Mouse (Mus musculus): ENCODE measurements around the gene Aqp1.

Gene Aqp1

DNA sequence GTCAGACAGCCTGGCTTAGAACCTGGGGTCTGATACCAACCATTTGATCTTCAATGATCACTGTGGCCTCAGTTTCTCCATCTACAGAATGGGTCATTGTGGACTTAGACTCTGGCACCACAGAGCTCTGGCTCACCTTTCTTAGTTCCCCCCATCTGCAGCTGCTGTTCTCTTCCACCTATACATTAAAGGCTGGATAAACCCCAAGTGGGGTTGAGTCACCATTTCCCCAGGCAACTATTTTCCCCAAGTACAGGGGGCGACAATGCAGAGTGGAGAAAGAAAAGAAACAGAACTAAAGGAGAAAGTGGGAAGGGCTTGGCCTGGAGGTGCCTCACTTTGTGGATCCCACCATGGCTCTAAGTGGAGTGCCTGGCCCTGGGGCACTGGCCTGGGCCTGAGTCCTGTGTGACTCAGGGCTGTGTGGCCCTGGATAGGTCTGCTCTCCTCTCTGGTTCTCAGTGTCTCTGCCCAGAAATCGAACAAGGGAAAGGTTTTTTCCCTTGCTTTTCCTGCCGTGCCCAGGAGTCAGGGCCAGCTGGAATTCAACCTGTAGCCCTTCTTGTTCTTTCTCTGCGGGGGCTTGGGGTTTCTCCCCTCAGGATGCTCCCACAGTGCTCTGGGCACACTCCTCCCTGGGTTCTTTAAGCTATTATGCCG is 20.9 kb downstream of the Aqp1 start:
- DNase-seq (ENCODE audit: low read depth, low spot score), result no peak

DNA sequence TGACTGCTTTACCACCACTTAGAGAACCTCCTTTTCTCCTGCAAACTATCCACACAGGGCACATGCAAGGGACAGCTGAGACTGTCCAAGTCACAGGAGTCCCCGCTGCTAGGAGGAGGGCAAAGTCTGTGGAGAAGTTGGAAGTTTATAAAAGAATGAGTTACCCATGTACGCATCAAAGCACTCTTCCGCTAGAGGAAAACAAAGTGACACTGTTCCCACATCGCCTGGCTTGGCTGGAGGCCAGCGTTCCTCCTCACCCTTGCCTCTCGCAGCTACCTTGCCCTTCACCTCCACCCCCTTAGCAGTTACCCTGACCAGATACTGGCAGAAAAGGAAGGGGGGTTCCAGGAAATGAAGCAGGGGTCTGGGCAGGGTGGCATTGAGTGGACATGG is 21.4 kb downstream of the Aqp1 start:
- no peak for DNase-seq (ENCODE audit: low read depth, low spot score)

DNA sequence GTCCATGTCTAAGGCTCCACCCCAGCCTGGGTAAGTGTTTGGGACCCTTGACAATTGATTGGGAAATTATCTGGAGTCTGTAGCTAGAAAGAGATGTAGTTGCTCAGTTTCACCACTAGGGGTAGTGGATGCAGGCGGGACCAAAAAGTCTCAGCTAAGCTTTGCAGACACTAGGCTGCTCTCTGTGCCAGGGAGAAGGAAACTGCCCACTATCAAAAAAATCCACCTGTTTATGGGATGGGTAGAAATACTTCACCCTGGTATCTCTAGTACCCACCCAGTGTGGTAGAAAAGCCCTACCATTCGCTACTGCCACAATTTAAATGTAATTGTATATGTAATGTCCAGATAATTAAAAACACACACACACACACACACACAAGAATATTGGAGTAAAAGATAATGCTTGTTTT is 22.5 kb downstream of the Aqp1 start:
- peak; percentile 38 for DNase-seq (ENCODE audit: low read depth, low spot score)

DNA sequence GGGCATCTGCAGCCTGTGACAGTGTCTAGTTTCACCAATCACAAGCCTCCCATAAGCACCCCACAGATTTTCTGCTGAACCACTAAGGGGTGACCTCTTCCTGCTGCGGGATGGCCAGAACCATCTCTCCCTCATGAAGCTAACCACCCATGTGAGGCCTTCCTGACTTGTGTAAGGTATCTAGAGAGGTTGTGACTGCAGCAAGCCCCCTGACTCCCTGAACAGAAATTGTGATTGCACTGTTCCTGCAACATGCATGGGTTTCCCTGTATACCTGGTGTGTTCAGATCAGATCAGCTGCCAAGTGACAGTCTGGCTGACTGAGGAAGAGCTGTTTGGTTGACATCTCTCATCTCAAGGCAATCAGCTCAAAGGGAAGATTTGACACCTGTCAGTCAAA is 26.4 kb downstream of the Aqp1 start:
- no peak for DNase-seq (ENCODE audit: low read depth, low spot score)

DNA sequence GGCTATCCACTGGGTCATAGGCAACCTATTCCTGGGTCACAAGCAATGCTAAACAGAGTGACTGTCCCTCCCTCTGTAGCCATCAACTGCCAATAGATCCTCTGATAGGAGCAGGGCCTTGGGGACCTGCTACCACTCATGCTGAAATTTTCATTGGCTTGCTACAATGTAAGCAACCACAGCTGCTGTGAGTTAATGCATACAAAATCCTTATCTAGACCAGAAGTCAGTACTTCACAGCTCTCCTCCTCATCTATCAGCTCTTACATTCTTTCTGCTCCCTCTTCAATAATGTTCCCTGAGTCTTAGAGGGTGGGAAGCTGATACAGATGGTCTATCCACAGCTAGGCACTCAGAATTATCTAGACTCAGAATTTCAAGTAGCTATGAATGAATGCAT is 30.9 kb downstream of the Aqp1 start:
- no peak for DNase-seq (ENCODE audit: low read depth, low spot score)

DNA sequence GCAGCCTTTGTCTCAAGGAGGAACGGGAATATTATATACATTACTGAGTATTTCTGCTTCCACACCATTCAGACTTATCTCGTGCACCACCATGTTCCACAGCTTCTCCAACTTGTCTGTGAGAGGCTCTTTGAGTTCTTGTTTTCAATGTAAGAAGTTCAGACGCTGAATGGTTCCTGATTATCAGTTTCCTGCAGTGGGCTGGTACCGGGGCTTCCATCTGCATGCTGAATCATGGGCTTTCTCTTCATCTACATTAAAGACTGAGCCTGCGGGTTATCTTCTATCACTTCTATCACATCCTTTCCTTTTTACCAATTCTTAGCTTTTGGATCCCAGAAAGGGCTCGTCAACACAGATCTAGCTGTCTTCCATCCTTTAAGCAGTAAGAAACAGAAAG is 34.6 kb downstream of the Aqp1 start:
- DNase-seq (ENCODE audit: low read depth, low spot score), result no peak

DNA sequence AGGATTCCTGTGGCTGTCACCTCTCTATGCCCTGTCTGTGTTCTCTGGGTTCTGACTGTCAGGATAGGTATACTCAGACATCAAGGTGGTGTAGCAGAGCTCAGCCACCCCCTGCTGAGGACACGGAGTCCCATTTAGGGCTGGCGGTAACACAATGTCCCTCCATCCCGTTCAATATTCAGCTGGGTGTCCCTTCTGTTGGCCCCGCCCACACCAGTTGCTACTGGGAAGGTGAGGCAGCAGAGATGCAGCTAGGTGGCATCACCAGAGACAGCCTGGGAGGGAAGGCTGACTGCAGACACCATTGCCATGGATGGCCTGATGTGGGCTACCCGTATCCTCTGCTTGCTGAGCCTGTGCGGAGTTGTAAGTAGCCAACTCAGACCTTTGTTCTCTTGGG is 39.8 kb downstream of the Aqp1 start, which contains the start of gene Ghrhr:
Gene Ghrhr (plus strand): TSS at position 220 of the 400 bp plus-strand sequence.
- DNase-seq (ENCODE audit: low read depth, low spot score), result no peak

DNA sequence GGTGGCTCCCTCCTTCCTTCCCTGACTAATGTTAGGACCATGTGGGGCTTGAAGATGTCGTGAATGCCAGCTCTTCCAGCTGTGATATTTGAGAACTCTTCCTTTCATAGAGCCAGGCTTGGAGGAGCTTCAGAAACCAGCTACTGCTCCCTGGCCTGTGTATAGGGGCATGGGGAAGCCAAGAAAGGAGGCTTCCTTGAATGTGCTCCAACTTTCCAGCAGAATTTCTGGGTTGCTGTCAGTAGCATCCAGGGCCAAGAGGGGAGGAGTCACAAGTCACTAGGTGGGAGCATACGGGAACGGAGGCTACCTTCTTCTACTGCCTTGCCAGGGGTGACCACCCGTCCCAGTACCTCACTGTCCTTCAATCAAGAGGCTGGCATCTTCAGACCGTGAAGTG is 40.3 kb downstream of the Aqp1 start:
- no peak for DNase-seq (ENCODE audit: low read depth, low spot score)

DNA sequence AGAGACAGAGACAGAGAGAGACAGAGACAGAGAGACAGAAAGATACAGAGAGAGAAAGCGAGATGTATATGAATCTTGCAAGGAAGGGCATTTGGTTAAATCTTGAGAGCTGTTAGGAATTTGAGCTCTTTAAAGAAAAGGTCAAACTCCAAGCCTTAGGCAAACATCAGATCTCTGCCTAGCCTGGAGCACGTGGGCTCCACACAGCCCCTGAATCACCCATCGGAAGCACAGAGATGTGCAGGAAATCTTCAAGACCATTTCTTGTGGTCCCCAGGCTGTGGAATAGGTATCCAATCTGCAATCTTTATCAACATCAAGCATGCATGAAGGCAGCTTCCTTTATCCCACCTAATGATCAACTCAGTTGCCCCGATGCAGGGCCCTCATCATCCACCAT is 41.2 kb downstream of the Aqp1 start:
- DNase-seq (ENCODE audit: low read depth, low spot score), result no peak

DNA sequence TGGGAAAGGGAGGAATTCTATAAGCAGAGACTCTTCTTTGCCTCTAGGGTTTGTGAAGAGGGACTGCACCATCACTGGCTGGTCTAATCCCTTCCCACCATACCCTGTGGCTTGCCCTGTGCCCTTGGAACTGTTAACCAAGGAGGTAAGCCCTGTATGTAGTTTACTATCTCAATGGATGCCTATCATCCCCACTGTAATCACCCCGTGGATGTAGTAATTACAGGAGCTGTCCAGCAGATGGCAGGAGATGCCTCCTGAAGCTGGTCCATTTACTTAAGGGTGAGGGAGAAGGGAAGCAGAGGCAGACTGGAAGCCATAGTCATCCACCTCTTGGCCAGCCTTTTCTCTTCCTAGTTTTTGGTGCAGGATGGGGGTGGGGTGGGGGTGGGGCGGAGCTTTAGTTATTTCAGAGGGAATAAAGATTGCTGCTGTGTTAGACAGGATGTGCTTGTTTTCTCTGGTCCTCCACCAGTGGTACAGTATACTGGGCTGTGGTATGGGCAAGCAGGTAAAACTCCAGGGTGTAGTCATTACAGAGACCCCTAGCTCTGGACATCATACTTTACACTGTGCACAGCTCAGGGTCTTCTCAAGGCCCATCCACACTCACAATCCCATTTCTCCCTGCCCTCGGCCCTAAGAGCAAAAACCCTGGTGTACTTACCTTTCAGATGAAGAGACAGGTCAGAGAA is 43.6 kb downstream of the Aqp1 start:
- DNase-seq (ENCODE audit: low read depth, low spot score), result peak; percentile 23

DNA sequence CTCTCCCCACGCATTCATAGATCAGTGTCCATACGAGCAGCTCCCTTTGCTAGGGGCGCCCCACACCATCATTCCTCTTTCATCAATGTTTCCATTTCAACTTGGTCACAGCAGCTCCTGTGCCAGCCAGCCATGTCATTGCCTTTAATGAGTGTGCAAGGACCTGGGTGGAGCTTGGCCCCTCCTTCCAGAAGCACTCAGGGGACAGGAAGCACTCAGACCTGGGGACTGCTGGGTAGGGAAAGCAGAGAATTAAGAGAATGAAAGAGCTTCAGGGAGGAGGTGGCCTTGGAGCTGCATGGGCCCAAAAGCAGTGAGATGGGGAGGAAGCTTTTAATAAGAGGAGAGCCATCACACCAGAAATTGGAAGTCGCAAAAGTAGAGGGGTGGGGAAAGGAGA is 45.7 kb downstream of the Aqp1 start:
- DNase-seq (ENCODE audit: low read depth, low spot score), result no peak

DNA sequence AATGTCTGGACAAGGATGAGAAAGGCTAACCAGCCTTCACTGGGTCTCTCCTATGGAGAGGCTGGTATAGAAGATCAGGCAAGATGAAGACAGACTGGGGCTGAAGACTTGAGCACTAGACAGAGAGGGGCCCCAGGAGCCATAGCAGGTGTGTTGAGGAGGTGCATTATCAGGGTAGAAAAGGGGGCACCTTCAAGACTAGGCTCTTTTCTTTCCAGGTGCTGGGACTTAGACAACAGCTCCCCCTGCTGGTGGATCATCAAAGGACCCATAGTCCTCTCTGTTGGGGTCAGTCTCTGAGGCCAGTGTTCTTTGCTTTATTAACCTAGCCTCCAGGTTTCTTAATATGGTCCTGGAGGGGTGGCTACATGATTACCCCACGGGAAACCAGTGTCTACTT is 47.7 kb downstream of the Aqp1 start:
- peak; percentile 46 for DNase-seq (ENCODE audit: low read depth, low spot score)

DNA sequence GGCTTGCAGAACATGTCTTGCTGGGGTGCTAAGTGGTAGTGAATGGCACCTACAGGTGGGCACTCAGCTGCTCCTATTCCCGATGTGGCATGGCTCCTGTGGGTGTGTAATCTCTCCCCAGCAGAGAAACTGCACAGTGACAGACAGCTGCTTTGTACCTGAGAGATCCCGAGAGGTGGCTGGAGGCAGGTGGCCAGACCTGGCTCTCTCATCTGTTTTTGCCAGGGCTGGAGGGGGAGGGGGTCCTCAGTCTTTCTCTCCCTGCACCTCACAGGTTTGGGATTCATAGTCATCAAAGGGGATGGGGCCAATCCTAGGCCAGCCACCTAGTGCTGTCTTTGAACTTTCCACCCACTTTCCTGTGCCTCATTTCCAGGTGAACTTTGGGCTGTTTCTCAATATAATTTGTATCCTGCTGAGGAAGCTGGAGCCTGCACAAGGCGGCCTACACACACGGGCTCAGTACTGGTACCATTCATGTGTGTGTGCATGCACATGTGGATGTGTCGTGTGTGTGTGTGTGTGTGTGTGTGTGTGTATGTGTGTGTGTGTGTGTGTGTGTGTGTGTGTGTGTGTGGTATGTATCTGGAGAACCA is 48.2 kb downstream of the Aqp1 start:
- DNase-seq (ENCODE audit: low read depth, low spot score), result no peak

DNA sequence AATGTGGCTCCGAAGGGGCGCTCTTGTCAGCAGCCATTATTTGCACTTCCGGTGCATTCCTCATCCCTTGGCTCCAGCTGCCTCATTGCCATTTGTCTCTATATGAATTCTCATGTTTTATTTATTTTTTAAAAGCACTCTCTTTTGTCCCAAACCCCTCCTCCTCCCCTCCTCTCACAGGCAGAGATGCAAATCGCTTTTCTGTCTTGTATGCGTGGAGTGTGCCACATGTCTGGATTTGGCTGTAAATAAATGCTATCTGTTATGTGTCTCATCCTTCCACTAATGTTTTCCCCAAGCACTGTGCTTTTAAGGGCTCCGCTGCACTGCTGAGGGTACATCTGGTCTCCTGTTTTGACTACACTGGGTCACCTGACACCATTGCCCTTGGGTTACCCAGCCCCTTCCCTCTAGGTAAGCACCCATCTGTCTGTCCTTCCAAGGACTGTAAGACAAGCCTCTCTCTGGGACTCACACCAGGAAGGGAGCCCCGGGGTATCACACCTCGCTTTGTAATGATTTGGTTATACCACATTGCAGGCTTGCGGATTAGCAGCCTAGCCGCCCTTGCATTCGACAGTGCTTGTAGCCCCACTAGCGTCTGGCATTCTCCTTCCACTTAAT is 52.4 kb downstream of the Aqp1 start:
- DNase-seq (ENCODE audit: low read depth, low spot score), result no peak

DNA sequence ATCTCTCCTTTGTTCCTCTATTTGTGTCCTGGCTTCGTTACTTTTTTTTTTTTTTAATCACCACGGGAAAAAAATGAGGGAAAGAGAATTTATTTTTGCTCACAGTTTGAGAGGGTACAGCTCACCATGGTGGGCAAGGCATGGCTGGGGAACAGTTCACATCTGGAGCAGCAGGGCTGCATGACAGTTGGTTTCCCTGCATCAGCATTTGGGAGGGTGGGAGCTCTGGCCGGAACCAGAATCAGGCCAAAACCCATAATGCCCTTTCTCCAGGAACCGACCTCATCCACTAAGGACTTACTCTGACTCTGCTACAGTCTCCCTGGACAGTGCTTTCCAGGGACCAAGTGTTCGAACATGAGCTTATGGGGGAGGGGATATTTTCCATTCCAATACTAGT is 53.1 kb downstream of the Aqp1 start:
- DNase-seq (ENCODE audit: low read depth, low spot score), result no peak

DNA sequence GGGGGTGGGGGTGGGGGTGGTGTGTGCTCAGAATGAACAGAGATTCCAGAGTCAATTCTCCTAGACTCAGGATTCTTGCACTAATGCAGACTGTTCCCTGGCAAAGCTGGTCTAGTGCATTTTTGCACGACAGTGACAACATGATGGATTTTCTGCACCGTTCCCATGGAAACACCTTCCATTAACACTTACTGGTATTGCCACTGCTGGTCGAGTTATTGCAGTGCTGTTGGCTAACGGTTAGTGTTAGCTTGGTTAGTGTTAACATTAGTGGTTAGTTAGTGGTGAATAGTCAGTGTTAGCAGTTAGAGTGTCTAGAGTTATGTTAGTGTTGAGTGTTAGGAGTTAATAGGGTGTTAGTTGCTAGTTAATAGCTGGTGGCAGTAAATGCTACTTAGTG is 55.6 kb downstream of the Aqp1 start:
- no peak for DNase-seq (ENCODE audit: low read depth, low spot score)

DNA sequence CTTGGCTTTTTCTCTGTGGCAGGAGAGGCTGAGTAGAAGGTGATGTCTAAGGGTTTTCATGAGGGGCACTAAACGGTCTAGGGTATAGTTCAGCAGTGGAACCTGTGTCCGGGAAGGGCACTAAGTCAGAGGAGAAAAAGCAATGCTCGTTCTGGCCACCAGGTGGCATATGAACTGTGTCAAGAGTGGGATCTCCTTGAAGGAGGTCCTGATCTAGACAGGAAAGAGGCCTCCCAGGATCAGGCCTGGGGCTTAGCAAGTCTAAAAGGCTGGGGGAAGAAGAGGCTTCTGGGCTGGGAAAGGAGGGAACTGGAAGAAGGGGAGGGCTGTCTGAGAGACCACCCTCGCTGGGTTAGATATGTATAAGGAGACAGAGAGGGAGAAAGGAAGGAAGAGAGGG is 56.2 kb downstream of the Aqp1 start:
- DNase-seq (ENCODE audit: low read depth, low spot score), result peak; percentile 39

DNA sequence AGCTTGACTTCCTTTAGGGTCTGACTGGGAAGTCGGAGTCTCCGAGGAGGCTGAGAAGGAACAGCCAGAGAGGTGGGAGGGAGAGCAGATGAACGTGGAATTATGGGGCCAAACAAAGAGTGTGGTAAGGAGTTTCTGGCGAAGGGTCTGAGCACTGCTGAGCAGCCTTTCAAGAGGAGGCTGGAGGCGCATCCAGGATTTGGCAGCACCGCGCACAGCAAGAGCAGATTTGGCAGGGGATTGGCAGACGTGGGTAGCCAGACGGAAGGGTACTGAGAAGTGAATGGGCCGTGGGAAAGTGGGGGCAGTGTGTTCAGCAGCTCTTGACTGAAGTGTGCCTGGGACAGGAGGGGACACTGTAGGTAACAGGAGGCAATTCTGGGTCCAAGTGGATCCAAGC is 58.6 kb downstream of the Aqp1 start:
- no peak for DNase-seq (ENCODE audit: low read depth, low spot score)

DNA sequence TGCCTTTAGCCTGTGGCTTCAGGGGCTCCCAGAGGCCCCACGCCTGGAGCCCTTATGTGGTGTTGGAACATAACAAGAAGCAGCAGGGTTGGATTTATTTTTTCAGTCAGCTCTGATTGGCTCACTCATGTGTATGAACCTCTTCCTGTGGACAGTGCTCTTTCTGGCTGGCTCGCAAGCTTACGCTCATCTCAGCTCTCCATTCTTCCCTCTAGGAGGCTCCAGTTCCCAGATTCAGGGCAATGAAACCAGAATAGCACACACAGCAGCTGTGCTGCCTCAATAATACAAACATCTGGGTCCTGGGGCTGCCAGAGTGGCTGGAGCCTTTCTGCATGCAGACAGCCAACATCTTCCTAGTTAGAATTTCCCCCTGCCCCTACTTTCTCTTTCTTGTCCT is 59.9 kb downstream of the Aqp1 start:
- DNase-seq (ENCODE audit: low read depth, low spot score), result no peak

DNA sequence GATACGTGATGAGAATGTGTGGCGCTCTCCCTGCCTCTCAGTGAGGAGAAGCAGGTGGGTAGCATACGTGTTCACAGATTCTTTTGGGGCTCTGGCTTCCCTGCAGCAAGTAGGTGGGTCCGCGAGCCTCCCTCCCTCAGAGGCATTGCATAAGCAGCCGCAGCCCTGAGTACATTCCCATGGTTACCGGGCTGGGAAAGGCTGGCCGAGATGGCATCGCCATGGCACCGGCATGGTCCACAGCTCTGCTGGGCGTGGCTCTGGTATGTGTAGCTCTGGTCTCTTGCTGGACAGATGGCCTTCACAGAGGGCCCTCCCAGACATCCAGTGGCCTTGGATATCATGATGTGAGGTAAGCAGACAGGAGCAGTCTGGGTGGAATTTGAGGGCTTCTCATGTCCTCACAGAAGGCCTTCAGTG is 60.4 kb downstream of the Aqp1 start:
- no peak for DNase-seq (ENCODE audit: low read depth, low spot score)

Measured in CD4-positive, CD25-positive, alpha-beta regulatory T cell, adult 2 months (primary cell).